Mouse (Mus musculus): ENCODE measurements around the gene Elavl3. TPM values are rescaled to one million over a fixed set of nuclear protein-coding genes. Genes with fewer than 3 reads are reported as not detected.

Gene Elavl3
- polyA plus RNA-seq, 1 experiment from 2014 or later: 53.5 TPM

- no peak overlapping the region for H3K4me3 ChIP-seq (ENCODE audit: low read depth, low read length)
- peaks cover 2% of the 10 kb centered on the region; the same call in 1 of the 2 replicates for H3K36me3 ChIP-seq (ENCODE audit: control insufficient read depth, insufficient read depth, low read length)
- H3K27me3 ChIP-seq (ENCODE audit: control insufficient read depth, insufficient read depth, low read length): no peaks in the 10 kb centered on the region
- H3K4me1 ChIP-seq (replicated peaks; ENCODE audit: control insufficient read depth, insufficient read depth, low read length): peaks cover 7% of the 10 kb centered on the region; the same call in 1 of the 2 replicates
- H3K4me2 ChIP-seq (ENCODE audit: low read depth, low read length, severe bottlenecking): no peak overlapping the region
- no peak overlapping the region for H3K9ac ChIP-seq (ENCODE audit: low read length)
- WGBS: 87% methylated on average over 10 of the region's 10 CpGs
- H3K9me3 ChIP-seq (ENCODE audit: control insufficient read depth, low read length): no peaks in the 10 kb centered on the region
- ATAC-seq (replicated peaks; ENCODE audit: low FRiP score) (no peak), DNase-seq (ENCODE audit: low spot score) (peak; percentile 41)
- no peak overlapping the region for H3K27ac ChIP-seq (ENCODE audit: low read depth, low read length)
Observed at GRCm38 (mm10) chr9:22037826-22038225, 14.0 kb downstream of the Elavl3 start.

- WGBS: 55% methylated on average over 6 of the region's 6 CpGs
- ATAC-seq (replicated peaks; ENCODE audit: low FRiP score) (peak; percentile 61), DNase-seq (ENCODE audit: low spot score) (peak; percentile 66)
- Histone ChIP-seq H3K4me1 (replicated peaks; ENCODE audit: control insufficient read depth, insufficient read depth, low read length) (peaks cover 7% of the 10 kb centered on the region; the same call in 1 of the 2 replicates), H3K36me3 (ENCODE audit: control insufficient read depth, insufficient read depth, low read length) (peaks cover 2% of the 10 kb centered on the region; the same call in 1 of the 2 replicates), H3K4me2 (ENCODE audit: low read depth, low read length, severe bottlenecking) (no peak overlapping the region), H3K4me3 (ENCODE audit: low read depth, low read length) (no peak overlapping the region), H3K9ac (ENCODE audit: low read length) (no peak overlapping the region), H3K9me3 (ENCODE audit: control insufficient read depth, low read length) (no peaks in the 10 kb centered on the region), H3K27me3 (ENCODE audit: control insufficient read depth, insufficient read depth, low read length) (no peaks in the 10 kb centered on the region), H3K27ac (ENCODE audit: low read depth, low read length) (peak overlapping the region; percentile 27; the same call in 1 of the 2 replicates)
Observed at GRCm38 (mm10) chr9:22035300-22036044, 16.4 kb downstream of the Elavl3 start.

GRCm38 (mm10) chr9:22030386-22030785 is 21.4 kb downstream of the Elavl3 start:
- no peak overlapping the region for H3K4me3 ChIP-seq (ENCODE audit: low read depth, low read length)
- H3K4me1 ChIP-seq (replicated peaks; ENCODE audit: control insufficient read depth, insufficient read depth, low read length): peaks cover 15% of the 10 kb centered on the region
- H3K9ac ChIP-seq (ENCODE audit: low read length): no peak overlapping the region
- H3K27me3 ChIP-seq (ENCODE audit: control insufficient read depth, insufficient read depth, low read length): no peaks in the 10 kb centered on the region
- 91% methylated on average over 9 of the region's 9 CpGs for WGBS
- DNase-seq (ENCODE audit: low spot score) (no peak), ATAC-seq (replicated peaks; ENCODE audit: low FRiP score) (no peak)
- H3K36me3 ChIP-seq (ENCODE audit: control insufficient read depth, insufficient read depth, low read length): peaks cover 2% of the 10 kb centered on the region; the same call in 1 of the 2 replicates
- no peak overlapping the region for H3K4me2 ChIP-seq (ENCODE audit: low read depth, low read length, severe bottlenecking)
- no peak overlapping the region for H3K27ac ChIP-seq (ENCODE audit: low read depth, low read length)
- no peaks in the 10 kb centered on the region for H3K9me3 ChIP-seq (ENCODE audit: control insufficient read depth, low read length)

- Histone ChIP-seq H3K36me3 (ENCODE audit: control insufficient read depth, insufficient read depth, low read length) (peaks cover 2% of the 10 kb centered on the region; the same call in 1 of the 2 replicates), H3K4me1 (replicated peaks; ENCODE audit: control insufficient read depth, insufficient read depth, low read length) (peaks cover 16% of the 10 kb centered on the region)
- peak; percentile 77 for ATAC-seq (replicated peaks; ENCODE audit: low FRiP score)
Observed at GRCm38 (mm10) chr9:22028467-22028866, 23.4 kb downstream of the Elavl3 start.

GRCm38 (mm10) chr9:22024592-22024991 is 27.2 kb downstream of the Elavl3 start:
- no peak overlapping the region for H3K27ac ChIP-seq (ENCODE audit: low read depth, low read length)
- H3K4me1 ChIP-seq (replicated peaks; ENCODE audit: control insufficient read depth, insufficient read depth, low read length): peaks cover 16% of the 10 kb centered on the region
- H3K9me3 ChIP-seq (ENCODE audit: control insufficient read depth, low read length): no peaks in the 10 kb centered on the region
- H3K36me3 ChIP-seq (ENCODE audit: control insufficient read depth, insufficient read depth, low read length): no peaks in the 10 kb centered on the region
- no peak overlapping the region for H3K4me2 ChIP-seq (ENCODE audit: low read depth, low read length, severe bottlenecking)
- H3K4me3 ChIP-seq (ENCODE audit: low read depth, low read length): no peak overlapping the region
- H3K27me3 ChIP-seq (ENCODE audit: control insufficient read depth, insufficient read depth, low read length): no peaks in the 10 kb centered on the region
- DNase-seq (ENCODE audit: low spot score): no peak
- WGBS: 68% methylated on average over 8 of the region's 8 CpGs
- 0 out of 2 replicates have a peak, but pooled peaks have one; percentile 41 for ATAC-seq (replicated peaks; ENCODE audit: low FRiP score)
- H3K9ac ChIP-seq (ENCODE audit: low read length): no peak overlapping the region

More at GRCm38 (mm10) chr9:22028467-22028866, 23.4 kb downstream of the Elavl3 start:
- Histone ChIP-seq H3K27me3 (ENCODE audit: control insufficient read depth, insufficient read depth, low read length) (no peaks in the 10 kb centered on the region), H3K9ac (ENCODE audit: low read length) (no peak overlapping the region), H3K27ac (ENCODE audit: low read depth, low read length) (peak overlapping the region; percentile 26; the same call in 1 of the 2 replicates), H3K9me3 (ENCODE audit: control insufficient read depth, low read length) (no peaks in the 10 kb centered on the region), H3K4me3 (ENCODE audit: low read depth, low read length) (no peak overlapping the region), H3K4me2 (ENCODE audit: low read depth, low read length, severe bottlenecking) (0 out of 2 replicates have a peak overlapping the region, but pooled peaks have one; percentile 6)
- 23% methylated on average over 7 of the region's 7 CpGs for WGBS
- DNase-seq (ENCODE audit: low spot score): peak; percentile 69

- no peak overlapping the region for H3K4me3 ChIP-seq (ENCODE audit: low read depth, low read length)
- DNase-seq (ENCODE audit: low spot score): no peak
- no peak for ATAC-seq (replicated peaks; ENCODE audit: low FRiP score)
- H3K36me3 ChIP-seq (ENCODE audit: control insufficient read depth, insufficient read depth, low read length): peaks cover 16% of the 10 kb centered on the region
- H3K9ac ChIP-seq (ENCODE audit: low read length): no peak overlapping the region
- H3K4me2 ChIP-seq (ENCODE audit: low read depth, low read length, severe bottlenecking): no peak overlapping the region
- H3K9me3 ChIP-seq (ENCODE audit: control insufficient read depth, low read length): no peaks in the 10 kb centered on the region
- no peaks in the 10 kb centered on the region for H3K27me3 ChIP-seq (ENCODE audit: control insufficient read depth, insufficient read depth, low read length)
- 0 out of 2 replicates have a peak, but pooled peaks cover 4% of the 10 kb centered on the region for H3K4me1 ChIP-seq (replicated peaks; ENCODE audit: control insufficient read depth, insufficient read depth, low read length)
- no peak overlapping the region for H3K27ac ChIP-seq (ENCODE audit: low read depth, low read length)
- 83% methylated on average over 7 of the region's 7 CpGs for WGBS
Observed at GRCm38 (mm10) chr9:22017208-22017825, 34.5 kb downstream of the Elavl3 start.

- Histone ChIP-seq H3K36me3 (ENCODE audit: control insufficient read depth, insufficient read depth, low read length) (peaks cover 22% of the 10 kb centered on the region), H3K4me3 (ENCODE audit: low read depth, low read length) (no peak overlapping the region), H3K4me2 (ENCODE audit: low read depth, low read length, severe bottlenecking) (no peak overlapping the region), H3K4me1 (replicated peaks; ENCODE audit: control insufficient read depth, insufficient read depth, low read length) (0 out of 2 replicates have a peak, but pooled peaks cover 4% of the 10 kb centered on the region), H3K27ac (ENCODE audit: low read depth, low read length) (no peak overlapping the region), H3K9me3 (ENCODE audit: control insufficient read depth, low read length) (no peaks in the 10 kb centered on the region), H3K27me3 (ENCODE audit: control insufficient read depth, insufficient read depth, low read length) (no peaks in the 10 kb centered on the region), H3K9ac (ENCODE audit: low read length) (no peak overlapping the region)
- 74% methylated on average over 10 of the region's 10 CpGs for WGBS
- ATAC-seq (replicated peaks; ENCODE audit: low FRiP score) (no peak), DNase-seq (ENCODE audit: low spot score) (no peak)
Observed at GRCm38 (mm10) chr9:22016245-22016644, 35.6 kb downstream of the Elavl3 start.

- WGBS: 94% methylated on average over 13 of the region's 13 CpGs
- Histone ChIP-seq H3K27me3 (ENCODE audit: control insufficient read depth, insufficient read depth, low read length) (no peaks in the 10 kb centered on the region), H3K4me3 (ENCODE audit: low read depth, low read length) (no peak overlapping the region), H3K4me2 (ENCODE audit: low read depth, low read length, severe bottlenecking) (no peak overlapping the region), H3K9me3 (ENCODE audit: control insufficient read depth, low read length) (no peaks in the 10 kb centered on the region), H3K27ac (ENCODE audit: low read depth, low read length) (no peak overlapping the region), H3K9ac (ENCODE audit: low read length) (no peak overlapping the region), H3K4me1 (replicated peaks; ENCODE audit: control insufficient read depth, insufficient read depth, low read length) (0 out of 2 replicates have a peak, but pooled peaks cover 4% of the 10 kb centered on the region), H3K36me3 (ENCODE audit: control insufficient read depth, insufficient read depth, low read length) (peaks cover 38% of the 10 kb centered on the region)
- DNase-seq (ENCODE audit: low spot score): no peak
- ATAC-seq (replicated peaks; ENCODE audit: low FRiP score): no peak; the same call in 1 of the 2 replicates
Observed at GRCm38 (mm10) chr9:22012731-22013130, 39.1 kb downstream of the Elavl3 start.
